Mouse (Mus musculus) E14TG2a.4 (cell line): ENCODE data around the gene Rpl36-ps4.

ENCODE experiments used
- CTCF ChIP-seq: conservative IDR thresholded peaks from 2 replicates; pipeline ENCODE4 v1.5.1; 2014; ENCODE audit warnings: low read length
- POU5F1 ChIP-seq: IDR thresholded peaks from 2 replicates; pipeline ENCODE4 v1.6.1; 2014; ENCODE audit warnings: low read length, borderline replicate concordance

GRCm38 (mm10) chr17:87903725-87904124 lies 17.1 kb upstream of the Rpl36-ps4 start:
- TF ChIP-seq CTCF (no peak), POU5F1 (no peak)
